Mouse (Mus musculus) mouse trophoblast stem cell (cell line): ENCODE measurements around the gene Met.

Source experiments
- in situ Hi-C, 2 experiments: fragments of 300-500 bp; cut with MseI, MboI; formaldehyde crosslinking; loops; 2 replicates in 1 of 2; 3 replicates in 1 of 2; pipeline ENCODE4 v1.15.1; 2025

Met gene

GRCm38 (mm10) chr6:17491502-17491901 lies 27.9 kb downstream of the Met start:
- in situ Hi-C loops, result no loop called here

GRCm38 (mm10) chr6:17492062-17492461 lies 28.5 kb downstream of the Met start:
- in situ Hi-C loops, result no loop called here

DNA sequence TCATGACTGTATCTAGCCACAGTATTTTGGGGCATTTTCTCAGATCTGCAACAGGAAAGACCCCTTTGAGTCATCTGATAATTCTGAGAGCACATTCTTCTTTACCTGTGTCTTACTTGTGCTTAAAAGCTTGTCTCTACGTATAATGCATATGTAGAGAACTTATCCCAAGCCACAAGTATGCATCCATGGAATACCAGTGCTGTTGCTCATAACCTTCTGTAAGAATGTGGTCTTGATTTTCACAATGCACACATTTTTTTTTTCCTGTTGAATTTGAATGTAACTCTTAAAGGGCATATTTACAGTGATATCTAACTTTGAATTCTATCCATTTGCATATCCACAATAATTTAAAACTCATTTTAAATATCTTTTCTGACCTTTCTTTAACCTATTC lies 31.8 kb downstream of the Met start:
- in situ Hi-C loops, result no loop called here

DNA sequence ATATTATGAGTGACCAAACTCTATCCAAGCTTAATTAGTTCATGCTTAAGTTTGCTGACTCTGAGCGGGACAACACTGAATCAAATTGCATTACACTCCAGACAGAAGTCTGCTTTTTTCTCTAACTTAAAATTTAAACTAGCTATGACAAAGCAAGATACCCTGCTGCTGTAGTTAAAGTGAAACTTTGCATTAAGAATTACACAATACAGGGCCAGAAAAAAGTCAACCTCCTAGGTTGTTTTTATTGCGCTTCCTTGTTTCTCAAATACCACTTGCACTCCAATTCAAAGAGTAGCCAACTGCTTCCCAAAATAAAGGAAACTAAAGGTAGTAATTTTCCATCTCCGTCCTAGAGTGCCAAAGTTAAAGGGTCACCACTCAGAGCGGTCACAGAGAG lies 33.8 kb downstream of the Met start:
- in situ Hi-C loops, result no loop called here

DNA sequence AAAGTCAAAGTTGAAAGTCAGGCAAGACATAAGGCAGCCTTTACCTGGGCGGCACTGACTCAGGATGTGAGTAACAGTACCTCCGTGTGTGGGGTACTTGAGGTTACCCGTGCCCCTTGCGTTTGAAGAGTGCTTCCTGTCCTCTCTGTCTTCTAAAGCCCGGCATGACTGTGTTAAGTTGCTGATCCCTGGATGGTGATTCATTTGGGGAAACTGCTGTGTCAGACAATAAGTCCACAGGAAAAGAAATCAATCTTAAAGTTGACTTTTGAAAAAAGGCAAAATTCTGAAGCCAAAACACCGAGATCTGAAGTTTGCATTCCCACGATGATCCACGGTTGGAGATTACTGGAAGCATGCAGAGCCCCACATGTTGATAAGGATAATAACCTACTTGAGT lies 35.2 kb downstream of the Met start:
- in situ Hi-C loops, result no loop called here

GRCm38 (mm10) chr6:17501440-17501839 lies 37.8 kb downstream of the Met start:
- in situ Hi-C loops, result no loop called here

- in situ Hi-C loops, result no loop called here
These were observed 38.7 kb downstream of the Met start for GRCm38 (mm10) chr6:17502311-17502710.

GRCm38 (mm10) chr6:17503724-17504123 lies 40.1 kb downstream of the Met start:
- in situ Hi-C loops, result no loop called here

DNA sequence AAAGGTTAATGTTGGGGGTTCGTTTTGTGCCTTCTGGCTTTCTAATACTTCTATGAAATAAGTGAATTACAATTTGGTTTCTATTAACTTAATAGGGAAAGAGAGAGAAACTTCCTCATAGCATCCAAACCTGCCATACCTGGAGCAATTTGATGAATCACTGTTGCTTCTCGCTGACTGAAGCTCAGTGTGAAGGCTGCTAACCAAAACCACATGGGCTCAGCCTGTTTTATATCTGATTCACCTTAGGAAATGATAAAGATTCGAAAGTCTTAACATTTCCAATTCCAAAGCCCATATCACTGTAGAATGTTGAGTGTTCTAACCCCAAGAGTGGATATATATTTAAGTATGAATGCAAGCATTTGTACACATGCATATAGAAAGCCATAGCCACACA lies 41.9 kb downstream of the Met start:
- in situ Hi-C loops, result no loop called here

DNA sequence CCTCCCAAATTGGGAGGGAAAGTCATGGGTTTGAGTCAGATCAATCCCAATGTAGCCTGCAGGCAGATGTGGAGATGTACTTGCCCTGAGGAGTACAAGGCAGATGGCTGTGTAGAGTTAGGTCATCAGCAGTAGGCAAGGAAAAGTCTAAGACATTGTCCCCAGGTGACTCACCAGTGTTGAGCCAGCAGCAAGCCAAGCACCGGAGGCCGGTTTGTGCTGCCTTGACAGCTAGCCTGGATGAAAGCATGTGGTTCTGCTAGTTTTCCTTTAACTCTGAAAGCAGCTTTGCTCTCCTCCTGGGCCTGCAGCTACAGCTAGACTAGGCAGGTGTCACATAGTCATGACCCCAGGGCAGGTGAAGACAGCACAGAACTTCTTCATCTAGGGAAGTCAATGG lies 43.2 kb downstream of the Met start:
- in situ Hi-C loops, result no loop called here

- in situ Hi-C loops, result no loop called here
These were observed 44.6 kb downstream of the Met start for GRCm38 (mm10) chr6:17508184-17508583.

GRCm38 (mm10) chr6:17508604-17509372 lies 45.2 kb downstream of the Met start:
- in situ Hi-C loops, result no loop called here

- in situ Hi-C loops, result no loop called here
These were observed 49.8 kb downstream of the Met start for GRCm38 (mm10) chr6:17513381-17513780.

- in situ Hi-C loops, result no loop called here
These were observed 52.3 kb downstream of the Met start for GRCm38 (mm10) chr6:17515775-17516460.

DNA sequence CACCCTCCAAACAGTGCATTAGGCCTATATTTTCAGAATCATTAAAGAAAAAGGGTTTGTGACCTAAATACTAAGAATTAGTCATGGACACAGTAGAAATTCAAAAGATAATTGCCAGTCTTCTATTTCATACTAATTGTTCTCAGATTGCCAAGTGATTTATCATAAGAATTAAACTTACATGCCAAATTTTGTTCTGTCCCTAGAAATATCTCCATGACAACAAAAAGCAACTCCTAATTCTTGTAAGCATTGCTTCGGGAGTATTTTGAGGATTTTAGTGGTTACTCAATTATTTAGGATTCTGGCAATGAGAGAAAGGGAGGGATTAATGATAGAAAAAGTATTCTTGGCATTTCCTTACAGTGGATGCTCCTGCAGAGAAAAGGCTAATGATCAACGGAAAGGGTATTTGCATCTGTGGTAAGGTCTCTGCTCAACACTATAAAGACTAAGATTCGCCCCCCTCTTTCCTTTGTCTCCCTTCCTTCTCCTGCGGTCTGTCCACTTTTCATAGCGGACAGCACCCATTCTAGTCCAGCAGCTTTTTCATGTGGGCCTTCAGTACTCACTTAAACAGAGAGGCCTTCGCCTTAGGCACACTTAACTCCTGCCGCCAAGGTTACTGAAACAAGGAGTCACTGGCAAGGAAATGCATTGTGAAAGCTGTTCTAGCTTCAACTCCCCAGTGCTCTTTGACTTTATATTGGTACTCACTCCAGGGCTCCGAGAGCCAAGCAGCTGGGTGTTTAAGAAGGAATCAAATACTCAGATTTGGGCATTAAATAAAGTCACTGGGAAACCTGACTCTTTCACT lies 58.5 kb downstream of the Met start:
- in situ Hi-C loops, result no loop called here

- in situ Hi-C loops, result no loop called here
These were observed 59.3 kb downstream of the Met start for GRCm38 (mm10) chr6:17522917-17523316.

- in situ Hi-C loops, result no loop called here
These were observed 66.1 kb downstream of the Met start for GRCm38 (mm10) chr6:17529490-17530269.

DNA sequence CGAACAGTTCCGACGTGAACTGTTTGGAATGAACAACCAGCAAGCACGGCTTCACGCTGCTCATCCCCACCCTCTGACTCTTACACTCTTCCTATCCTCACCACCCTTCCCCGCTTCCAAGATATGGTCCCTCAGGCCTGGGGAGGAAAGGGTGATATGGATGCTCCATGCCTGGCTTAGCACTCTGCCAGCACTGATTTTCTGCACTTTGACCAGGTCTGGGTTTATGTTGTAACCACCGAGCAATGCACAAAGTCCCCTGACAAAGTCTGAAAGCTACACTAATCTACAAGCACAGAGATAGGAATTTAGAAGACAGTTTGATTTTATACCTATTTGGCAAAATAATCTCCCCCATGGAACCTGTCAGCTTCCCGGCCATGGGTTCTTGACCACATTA lies 78.0 kb downstream of the Met start:
- in situ Hi-C loops, result no loop called here

DNA sequence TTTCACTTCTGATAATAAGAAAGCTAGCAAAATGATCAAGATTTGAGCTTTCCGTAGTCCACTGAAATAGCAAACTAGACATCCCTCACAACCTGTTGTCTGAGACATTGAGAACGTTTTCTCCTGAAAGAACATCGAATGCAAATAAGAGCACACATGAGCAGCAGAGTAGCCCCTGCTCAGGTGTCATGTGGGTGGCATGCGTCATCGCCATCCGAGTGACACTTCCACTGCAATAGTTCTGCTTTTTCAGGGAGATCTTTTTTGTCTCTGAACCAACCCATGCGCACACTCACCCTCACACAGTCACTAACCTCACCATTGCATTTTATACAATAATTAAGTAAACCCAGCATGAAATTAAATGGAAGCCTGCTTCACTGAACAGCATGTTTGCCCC lies 78.8 kb downstream of the Met start:
- in situ Hi-C loops, result no loop called here

DNA sequence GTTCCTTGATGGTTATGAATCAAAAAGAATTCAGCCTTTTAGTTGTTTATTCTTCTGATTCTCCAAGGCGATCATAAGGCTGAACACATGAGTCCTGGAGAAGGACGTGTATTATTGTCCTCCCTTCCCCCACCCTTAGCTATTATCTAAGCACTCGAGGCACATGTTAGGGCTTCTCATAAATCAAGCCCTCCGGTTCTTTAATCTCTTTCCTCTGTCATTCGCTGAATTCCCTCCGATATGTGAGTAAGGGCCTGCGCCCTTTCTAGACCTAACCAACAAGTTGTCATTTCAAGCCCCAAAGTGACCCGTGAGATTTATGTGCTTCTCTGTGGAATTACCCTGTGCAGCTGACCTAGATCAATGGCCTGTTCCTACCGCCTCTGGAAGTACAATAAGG lies 81.9 kb downstream of the Met start:
- in situ Hi-C loops, result no loop called here

- in situ Hi-C loops, result no loop called here
These were observed 82.7 kb downstream of the Met start for GRCm38 (mm10) chr6:17546341-17546740.

DNA sequence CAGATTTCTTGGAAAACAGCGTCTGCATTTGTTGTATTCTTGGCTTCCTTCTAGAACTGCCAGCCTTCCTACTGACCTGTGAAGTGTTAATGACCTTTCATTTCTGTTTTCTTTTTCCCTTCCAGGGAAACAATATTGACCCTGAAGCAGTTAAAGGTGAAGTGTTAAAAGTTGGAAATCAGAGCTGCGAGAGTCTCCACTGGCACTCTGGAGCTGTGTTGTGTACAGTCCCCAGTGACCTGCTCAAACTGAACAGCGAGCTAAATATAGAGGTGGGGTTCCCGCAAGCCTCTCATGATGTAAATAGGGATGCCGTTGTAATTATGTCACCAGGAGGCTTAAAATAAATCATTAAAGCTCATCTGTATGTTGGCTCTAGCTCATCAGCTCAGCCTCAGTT lies 83.2 kb downstream of the Met start:
- in situ Hi-C loops, result no loop called here
